Mouse (Mus musculus): ENCODE results near the gene Gfpt1.

The Gfpt1 gene

DNA sequence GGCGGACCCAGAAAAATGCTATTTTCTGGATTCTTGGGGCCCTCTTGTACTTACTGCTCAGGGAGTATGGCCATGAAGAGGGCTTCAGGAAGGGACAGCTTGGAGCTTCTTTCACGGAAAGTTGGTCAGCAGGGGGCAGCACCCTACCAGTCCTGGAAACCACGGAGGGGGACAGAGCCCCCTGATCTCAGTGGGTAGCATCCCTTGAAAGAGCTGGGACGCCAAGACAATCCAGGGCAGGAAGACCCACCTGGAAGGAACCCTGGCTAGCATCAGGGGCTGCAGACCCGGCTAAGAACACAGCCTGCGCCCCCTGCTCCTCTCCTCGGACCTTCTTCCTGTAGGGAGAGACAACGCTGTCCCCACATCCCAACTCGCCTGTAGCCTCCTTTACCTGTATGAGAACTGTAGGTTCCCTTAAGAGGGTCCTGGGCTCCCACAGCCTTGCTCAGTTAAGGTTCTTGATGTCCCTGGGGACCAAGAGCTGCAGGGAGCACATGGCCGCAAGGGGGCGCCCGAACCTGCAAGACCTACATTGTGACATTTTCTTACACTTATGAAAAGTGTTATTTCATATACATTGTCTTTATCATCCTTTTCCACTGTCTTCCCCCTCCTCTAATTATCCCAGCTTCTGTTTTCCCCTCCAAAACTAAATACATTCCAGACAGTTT is 58.8 kb downstream of the Gfpt1 start:
- peak; percentile 78 for DNase-seq (ENCODE audit: low read depth)

DNA sequence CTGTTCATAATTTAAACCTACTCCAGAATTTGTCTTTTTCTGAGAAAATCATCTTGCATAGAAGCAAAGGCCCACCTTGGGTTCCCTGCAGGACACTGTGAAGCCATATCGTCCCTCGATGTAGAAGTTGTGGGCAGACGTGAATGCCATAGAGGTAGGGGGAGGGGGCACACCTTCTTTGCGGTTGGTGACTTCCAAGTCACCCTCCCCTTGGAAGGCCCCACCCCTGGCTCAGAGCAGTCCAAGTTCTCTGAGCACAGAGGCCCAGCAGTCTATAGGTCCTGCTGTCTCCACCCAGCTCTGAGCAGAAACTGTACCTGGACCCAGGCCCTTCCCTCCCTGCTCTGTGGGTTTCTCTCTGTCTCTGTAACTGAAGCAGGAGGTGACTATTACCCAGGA is 59.3 kb downstream of the Gfpt1 start:
- DNase-seq (ENCODE audit: low read depth): no peak

DNA sequence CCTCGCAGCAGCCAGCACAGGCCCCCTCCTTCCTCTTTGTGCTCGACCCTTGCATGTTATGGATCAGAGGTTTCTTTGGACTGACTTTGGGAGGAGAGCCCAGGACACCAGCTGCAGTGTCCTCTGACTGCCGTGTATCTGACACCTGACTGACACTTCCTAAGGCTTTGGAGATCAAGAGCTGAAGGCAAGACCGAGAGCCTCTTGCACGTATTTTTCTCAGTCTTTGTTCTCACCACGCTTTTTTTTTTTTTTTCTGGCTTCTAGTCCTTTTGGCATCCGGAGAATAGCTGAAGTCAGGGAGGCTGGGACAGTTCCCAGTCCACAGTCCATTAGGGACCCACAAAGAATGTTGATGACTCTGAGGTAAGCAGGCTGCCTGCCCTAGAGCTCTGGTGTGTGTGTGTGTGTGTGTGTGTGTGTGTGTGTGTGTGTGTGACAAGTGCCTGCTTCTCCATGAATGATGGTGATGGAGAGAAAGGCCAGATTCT is 59.8 kb downstream of the Gfpt1 start:
- DNase-seq (ENCODE audit: low read depth): no peak

DNA sequence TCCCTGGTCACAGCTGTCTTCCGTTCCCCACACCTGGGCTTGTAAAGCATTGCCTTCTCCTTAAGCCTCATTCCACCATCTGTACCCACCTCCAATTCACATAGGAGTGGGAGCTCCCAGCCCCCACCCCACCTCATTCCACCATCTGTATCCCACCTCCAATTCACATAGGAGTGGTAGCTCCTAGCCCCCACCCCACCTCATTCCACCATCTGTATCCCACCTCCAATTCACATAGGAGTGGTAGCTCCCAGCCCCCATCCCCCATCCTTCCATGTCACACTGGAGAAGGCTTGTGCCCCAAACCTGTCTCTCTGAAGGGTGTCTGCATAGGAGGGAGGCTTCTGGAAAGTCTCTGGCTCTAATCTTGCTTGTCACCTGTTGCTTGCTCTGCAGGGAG is 60.7 kb downstream of the Gfpt1 start:
- no peak for DNase-seq (ENCODE audit: low read depth)

DNA sequence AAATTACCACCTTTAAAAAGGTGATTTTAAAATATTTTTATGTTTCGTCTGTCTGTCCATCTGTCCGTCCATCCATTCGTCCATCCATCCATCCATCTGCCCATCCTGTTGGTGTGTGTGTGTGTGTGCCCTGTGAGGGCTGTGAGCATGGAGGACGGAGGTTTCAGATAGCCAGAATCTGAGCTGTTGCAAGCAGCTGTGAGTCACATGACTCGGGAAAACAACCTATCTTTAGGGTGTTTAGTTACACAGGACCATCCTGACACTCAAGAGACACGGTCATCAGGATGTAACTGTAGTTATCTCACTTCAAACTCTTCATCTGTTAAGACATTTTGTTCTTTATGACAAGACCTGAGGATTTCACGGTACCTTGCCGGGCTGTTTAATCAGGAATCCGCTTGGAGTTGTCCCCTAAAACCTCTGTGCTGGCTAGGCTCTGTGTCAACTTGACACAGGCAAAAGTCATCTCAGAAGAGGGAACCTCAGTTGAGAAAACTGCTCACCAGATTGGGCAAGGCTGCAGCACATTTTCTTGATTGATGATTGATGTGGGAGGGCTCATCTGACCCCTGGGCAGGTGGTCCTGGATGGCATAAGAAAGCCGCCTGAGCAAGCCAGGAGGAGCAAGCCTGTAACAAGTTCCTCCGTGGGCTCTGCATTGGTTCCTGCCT is 61.6 kb downstream of the Gfpt1 start, which contains the start of gene D6Ertd527e:
Gene D6Ertd527e (plus strand): TSS at position 624 of the 674 bp plus-strand sequence.
- DNase-seq (ENCODE audit: low read depth): no peak

DNA sequence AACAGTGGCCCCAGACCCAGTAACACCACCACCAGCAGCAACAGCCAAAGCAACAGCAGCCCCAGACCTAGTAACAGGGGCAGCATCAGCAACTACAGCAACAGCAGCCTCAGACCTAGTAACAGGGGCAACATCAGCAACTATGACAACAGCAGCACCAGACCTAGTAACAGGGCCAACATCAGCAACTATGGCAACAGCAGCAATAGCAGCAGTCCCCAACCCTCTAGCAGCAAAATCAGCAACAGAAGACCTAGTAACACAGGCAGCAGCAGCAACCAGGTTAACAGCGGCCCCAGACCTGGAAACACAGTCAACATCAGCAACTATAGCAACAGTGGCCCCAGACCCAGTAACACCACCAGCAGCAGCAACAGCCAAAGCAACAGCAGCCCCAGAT is 68.8 kb downstream of the Gfpt1 start:
- no peak for DNase-seq (ENCODE audit: low read depth)

DNA sequence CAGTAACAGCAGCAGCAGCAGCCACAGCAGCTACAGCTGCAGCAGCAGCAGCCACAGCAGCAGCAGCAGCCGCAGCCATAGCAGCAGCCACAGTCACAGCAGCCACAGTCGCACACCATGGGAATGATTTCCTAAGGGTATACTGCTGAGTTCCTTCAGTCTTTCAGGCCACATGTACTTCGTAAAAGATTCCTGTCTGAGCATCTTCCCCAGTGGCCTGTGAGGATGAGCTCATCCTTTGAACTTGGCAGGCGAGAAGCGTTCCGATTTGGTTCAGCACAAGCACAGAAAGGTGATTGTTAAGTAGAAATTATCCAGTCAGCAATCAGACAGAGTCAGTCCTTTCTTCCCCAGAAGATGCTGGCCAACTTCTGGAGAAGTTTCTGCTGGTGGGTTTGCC is 69.5 kb downstream of the Gfpt1 start:
- no peak for DNase-seq (ENCODE audit: low read depth)

DNA sequence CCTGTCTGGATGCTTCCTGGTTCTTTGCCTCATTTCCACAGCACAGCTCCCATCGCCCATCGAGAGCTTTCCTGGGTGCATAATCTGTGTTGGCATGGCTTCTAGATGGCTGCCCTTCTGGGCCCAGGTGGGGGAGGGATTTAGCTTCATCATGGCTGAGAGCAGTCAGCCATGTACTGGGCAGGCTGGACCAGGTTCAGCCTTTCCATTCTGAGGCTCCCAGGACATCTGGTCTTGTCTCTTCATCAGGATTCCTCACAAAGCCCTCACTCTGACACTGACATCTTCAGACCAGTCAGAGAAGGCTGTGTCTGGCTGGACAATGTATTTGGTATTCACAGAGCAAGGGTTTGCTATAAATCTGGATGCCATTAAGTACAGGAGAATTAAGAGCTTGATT is 73.3 kb downstream of the Gfpt1 start:
- no peak for DNase-seq (ENCODE audit: low read depth)

DNA sequence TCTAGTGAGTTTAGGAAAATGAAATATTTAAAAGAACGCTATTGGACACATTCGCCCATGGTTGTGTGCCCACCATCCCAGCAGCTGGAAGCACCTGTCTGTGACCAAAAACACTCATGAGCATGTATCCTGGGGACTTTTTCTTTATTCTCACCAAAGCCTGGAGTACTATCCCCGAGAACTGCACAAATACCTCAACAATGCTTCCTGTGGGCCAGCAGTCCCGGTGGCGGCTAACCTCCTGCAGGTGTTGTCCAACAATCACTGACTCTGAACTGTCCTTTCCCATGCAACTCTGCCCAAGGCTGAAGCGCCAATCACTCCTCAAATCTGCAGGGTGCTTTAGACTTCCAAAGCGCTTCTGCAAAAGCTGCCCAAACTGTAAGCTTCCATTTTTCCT is 74.0 kb downstream of the Gfpt1 start:
- no peak for DNase-seq (ENCODE audit: low read depth)

DNA sequence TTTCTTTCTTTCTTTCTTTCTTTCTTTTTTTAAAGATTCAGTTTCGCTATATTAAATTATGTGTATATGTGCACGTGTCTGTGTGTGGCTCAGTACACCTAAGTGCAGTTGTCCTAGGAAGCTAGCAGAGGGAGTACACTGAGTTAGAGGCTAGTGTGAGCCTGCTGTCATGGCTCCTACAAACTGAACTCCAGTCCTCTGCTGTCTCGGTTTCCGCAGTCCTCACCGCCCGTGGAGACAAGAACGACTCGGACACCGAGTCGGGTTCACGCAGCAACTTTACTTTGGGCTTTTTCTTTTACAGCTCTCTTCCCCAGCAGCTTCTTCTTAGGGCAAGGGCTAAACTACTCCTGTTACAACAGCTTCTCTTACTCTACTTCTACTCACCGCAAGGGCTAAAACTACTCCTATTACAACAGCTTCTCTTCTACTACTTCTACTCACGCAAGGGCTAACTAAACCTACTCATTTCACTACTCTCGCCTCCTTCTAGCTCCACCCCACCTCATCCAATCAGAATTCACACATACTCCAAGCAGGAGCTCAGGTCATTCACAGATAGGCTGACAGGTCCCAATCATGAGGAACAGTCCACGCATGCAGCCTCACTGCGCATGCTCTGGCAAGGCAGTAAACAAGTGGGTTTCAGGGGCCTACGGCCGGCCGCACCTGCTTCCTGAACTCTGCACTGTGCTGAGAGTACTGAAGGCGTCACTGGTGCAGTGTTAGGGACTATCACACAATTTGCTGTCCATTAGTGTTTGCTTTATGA is 76.6 kb downstream of the Gfpt1 start:
- peak; percentile 23 for DNase-seq (ENCODE audit: low read depth)

DNA sequence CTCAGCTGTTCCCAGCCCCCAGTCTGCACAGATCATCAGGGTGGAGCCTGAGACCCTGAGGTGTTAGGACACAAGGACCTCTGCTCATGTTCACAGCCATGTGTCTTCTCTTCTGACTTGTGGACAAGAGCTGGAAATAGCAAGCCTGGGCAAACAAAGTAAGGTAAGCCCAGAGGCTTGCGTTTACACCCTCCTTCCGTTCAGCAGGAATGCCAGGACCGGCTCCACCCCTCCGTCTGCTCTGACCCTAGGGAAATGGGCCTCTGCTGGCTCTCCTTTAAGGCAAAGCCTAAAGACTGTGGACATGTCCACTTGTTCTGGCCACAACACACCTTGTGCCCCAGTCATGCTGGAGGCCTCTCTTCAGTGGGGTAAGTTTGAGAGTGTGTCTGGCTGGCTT is 77.3 kb downstream of the Gfpt1 start:
- no peak for DNase-seq (ENCODE audit: low read depth)

DNA sequence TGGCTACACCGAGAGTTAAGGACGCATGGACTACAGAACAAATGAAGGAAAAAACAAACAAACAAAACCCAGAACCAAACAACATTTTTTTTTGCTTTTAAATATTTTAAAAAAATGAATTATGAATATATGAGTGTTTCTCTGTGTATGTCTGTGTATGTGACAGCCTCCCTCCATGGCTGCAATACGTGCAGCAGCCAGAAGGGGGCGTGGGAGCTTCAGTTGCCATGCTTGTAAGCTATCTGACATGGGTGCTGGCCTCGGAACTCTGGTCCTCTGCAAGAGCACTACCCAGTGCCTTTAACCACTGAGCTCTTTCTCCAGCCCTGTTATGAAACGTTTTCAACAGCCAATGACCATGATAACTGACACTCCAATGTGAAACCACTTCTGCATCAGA is 78.0 kb downstream of the Gfpt1 start:
- no peak for DNase-seq (ENCODE audit: low read depth)

DNA sequence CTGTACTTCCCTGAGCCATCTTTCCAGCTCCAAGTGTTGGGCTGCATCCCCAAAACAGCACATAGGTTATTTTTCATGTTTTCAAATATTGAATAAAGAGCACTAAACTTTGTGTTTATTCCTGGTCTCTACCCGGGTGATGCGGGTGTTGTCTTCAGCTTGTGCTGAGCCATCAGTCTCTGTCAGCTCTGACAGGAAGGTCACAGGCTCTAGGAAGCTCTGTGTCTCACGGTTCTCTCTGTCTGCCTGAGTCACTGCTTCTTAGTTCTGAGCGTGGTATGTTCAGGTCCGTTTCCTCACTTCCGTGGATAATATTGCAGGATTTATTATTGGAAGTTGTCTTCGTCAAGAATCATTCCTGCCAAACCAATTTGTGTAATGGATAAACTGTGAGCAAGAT is 79.3 kb downstream of the Gfpt1 start:
- no peak for DNase-seq (ENCODE audit: low read depth)

DNA sequence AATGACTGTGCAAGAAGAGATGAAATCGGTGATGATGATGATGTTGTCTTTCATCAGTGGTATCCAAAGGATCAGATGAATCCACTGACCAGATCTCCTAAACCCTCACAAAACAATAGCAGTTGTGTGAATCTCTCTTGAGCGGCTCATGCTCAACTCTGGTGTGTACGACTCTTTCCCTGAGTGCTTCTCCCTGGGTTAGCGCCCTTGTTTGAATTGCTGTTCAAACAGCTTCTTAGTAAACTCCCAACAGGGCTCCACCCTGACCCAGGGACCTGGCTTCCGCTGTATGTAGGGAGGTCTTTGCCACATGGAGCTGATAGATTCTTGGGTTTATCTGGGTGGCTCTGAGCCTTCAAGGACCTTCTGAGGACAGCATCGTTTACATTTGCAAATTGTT is 80.8 kb downstream of the Gfpt1 start:
- DNase-seq (ENCODE audit: low read depth): no peak

DNA sequence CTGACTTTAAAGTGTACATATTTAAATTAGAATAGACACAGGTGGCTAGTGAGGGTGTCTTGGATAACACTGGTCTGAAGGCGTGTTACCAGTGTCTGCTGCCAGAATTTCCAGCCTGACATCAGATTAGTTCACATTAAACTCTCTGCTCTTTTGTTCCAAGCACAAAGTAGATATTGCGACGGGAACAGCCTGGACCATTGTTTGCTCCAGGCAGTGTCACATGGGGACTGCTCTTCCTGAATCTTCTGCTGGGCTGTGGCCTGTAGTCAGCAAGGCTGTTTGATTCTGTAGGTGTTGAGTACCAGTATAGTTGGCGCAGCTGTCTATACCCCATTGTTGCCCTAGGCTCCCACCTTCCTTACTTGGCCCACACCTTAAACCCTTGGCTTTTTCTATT is 81.3 kb downstream of the Gfpt1 start:
- DNase-seq (ENCODE audit: low read depth): no peak

DNA sequence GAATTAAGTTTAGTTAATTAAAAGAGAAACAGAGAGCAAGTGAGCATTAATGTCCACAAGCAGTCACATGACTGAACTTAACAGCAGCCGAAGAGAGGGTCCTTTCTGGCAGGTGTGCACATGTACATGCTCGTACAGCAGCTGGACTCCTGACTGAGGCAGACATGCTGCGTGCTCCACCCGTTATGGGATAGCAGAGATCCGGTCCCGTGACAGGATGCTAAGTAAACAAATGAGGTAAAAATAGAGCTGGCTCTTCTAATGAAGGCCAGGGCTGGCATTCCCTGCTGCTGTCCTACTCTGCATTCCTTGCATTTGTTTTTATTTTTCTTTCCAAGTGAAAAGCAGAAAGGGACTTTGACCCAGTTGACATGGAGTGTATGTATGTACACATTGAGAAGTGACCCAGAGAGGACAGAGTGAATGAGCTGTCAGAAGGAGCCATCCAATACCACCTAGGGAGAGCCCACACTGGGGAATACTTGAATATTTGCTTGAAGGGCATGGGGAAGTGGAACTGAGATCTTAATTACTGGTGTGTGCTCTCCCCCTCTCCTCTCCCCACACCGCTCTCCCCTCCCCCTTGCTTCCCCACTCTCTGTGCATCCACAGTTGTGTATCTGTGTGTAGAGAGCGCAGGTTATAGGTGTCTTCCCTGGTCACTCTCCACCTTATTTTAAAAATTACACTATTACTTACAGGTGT is 84.6 kb downstream of the Gfpt1 start:
- DNase-seq (ENCODE audit: low read depth): no peak

DNA sequence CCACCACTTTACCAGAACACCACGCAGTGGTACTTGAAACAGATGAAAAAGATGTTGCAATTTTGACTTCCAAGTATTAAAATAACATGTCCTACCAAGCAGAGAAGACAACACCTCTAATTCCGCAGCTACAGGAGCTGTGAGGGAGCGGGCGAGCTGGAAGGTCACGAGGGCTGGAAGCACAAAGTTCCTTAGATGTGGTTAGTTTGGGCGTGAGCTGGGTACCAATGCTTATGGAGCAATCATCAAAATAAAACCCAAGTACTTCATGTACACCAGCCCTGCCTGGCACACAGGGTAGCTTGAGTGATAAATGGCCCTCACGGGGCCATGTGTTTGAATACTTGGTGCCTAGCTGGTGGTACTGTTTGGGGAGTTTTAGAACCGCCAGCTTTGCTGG is 87.2 kb downstream of the Gfpt1 start:
- DNase-seq (ENCODE audit: low read depth): no peak

DNA sequence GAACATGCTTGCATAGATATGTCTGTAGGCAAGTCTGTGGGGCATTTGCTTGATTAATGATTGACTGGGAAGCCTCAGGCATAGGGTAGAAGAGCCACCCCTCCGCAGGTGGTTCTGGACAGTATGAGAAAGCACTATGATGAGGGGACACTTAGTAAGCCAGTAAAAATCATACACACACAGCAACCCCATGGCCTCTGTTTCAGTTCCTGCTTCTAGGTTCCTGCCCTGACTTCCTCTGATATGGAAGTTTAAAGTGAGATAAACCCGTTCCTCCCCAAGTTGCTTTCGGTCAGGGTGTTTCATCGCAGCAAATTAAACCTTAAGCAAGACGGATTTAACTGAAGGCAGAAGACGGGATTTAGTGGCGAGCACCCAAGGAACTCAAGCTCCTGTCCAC is 88.0 kb downstream of the Gfpt1 start:
- DNase-seq (ENCODE audit: low read depth): no peak

DNA sequence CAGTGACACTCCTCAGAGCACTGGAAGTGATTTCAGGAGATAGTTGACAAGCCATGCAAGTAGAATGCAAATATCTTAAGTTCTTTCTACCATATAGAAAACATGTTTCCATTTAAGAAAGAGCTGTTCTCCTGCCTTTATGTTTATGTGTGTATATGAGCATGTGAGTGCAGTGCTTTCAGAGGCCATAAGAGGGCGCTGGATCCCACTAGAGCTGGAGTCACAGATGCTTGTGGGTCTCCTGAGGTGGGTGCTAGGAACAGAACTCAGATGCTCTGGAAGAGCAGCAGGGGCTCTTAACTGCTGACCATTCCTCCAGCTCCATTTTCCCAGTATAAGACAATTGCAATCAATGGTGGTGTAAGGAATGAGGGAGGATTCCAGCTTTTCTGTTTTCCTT is 88.4 kb downstream of the Gfpt1 start:
- DNase-seq (ENCODE audit: low read depth): no peak

DNA sequence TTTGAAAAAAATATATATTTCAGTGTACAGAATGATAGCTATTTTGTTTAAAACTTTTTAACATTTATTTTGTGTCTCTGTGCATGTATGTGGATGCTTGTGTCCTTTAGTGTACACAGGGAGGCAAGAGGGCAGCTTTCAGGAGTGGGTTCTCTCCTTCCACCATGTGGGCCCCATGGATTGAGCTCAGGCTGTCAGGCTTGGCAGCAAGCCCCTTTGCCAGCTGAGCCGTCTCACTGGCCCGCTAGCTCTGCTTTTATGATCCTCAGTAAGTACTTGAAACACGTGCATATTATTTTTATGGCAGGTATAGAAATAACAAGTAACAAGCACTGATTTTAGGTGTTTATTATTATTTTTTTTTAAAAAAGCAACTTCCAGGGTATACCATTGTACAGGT is 90.9 kb downstream of the Gfpt1 start:
- no peak for DNase-seq (ENCODE audit: low read depth)

DNA sequence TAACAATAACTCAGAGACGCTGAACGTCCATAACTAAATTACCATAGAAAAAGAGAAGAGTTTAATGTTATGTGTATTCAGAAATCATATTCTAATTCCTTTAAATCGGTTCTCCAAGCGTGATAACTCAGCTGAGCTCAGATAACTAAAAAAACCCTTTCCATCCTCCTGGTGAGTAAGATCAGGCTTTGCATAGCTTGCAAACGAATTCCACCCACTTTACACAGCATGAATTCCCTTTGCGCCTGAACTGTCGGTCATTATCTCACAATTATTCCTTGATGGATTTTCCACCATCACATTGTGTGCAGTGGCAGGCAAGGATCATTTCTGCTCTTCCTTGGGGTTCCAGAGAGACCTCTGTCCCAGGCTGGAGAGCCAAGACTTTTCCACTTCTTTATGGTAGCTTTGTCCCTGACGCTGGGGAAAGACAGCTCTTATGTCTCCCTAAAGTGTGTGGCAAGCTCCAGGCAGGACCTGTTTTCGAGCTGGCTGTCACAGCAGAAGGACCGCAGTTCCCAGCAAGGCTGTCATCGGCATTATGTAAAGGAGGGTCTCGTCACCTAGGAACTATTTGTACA is 91.4 kb downstream of the Gfpt1 start:
- DNase-seq (ENCODE audit: low read depth): no peak

DNA sequence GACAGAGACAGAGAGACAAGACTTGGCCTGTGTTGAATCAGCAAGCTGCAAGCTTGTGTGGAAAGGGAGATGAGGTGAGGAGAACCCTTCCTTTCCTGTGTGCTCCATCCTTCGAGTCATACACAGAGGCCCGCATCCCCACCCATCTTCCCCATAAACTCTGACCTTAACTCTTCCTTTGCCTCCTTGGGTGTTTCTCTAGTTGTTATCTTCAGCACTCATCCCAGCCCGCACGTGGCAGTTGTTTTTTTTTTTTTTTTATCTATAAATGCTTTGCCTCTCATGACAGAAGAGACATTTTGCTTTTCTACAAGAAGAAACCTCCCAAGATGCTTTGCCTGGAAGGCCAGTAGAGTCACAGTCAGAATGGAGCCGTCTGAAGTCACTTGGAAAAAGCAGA is 95.8 kb downstream of the Gfpt1 start:
- DNase-seq (ENCODE audit: low read depth): no peak
